In the genomic region with DNA sequence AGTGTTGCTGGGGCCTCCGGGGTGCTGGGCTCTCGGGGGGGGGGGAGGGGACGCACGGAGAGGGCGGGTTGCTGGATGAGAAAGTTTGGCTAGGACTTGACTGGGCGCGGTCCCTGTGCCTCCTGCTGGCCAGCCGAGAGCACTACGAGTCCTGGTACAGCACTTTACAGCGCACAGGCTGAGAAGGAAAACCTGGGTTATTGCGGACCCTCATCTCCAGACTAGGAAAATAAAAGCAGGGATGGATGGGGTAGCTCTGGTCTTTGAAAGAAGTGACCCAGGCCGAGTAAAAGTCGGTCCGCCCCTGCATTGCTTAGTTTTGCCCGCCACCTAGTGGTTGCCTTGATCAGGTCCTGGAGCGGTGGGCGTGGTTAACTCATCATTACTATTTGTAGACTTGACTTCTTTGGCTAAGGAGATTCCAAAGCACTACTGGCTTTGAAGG, we compare ENCODE assay signal across 8 mouse cellular contexts. TPM values are rescaled to one million over a fixed set of nuclear protein-coding genes. Genes with fewer than 3 reads are reported as not detected.
DNase-seq lines count a peak whose midpoint lies in the region; ATAC-seq lines count a peak whose summit lies in the region.

No protein-coding gene starts in this region.

- H3K27me3 ChIP-seq in intestine, embryonic 14.5 days (replicated peaks; ENCODE audit: control insufficient read depth, insufficient read depth, low read length) = no peaks in the 10 kb centered on the region

- H3K9me3 ChIP-seq in intestine, embryonic 14.5 days (ENCODE audit: control insufficient read depth, low read length) = no peaks in the 10 kb centered on the region

- H3K27ac ChIP-seq in intestine, embryonic 14.5 days (ENCODE audit: low read depth) = peak overlapping the region; percentile 95

- peak; percentile 87 for DNase-seq in adrenal gland, adult 2 months
- DNase-seq in embryo, embryonic 10.5 days (ENCODE audit: low spot score) = peak; percentile 98
- DNase-seq in gastrocnemius, postnatal 25 days = peak; percentile 79
- peak; percentile 98 for DNase-seq in intestine, embryonic 14.5 days (ENCODE audit: low spot score)
- DNase-seq in left cerebral cortex, postnatal 10 days (ENCODE audit: extremely low spot score in 1 of 2, low spot score in 2 of 2) = peak; percentile 80 to 91
- DNase-seq in right cerebral cortex, postnatal 14 days = peak; percentile 89
- DNase-seq in urinary bladder, postnatal 4 days (ENCODE audit: low spot score in 2 of 2) = peak; percentile 79 to 90

- H3K36me3 ChIP-seq in intestine, embryonic 14.5 days (ENCODE audit: control insufficient read depth, insufficient read depth, low read length) = peaks cover 39% of the 10 kb centered on the region

- peak; percentile 65 for ATAC-seq in intestine, embryonic 14.5 days (replicated peaks; ENCODE audit: low FRiP score, low TSS enrichment, low read depth)
- ATAC-seq in megakaryocyte-erythroid progenitor cell, adult 5-6 weeks (replicated peaks; ENCODE audit: low FRiP score, low TSS enrichment, poor library complexity, severe bottlenecking) = peak; percentile 78

- intact Hi-C loops in left cerebral cortex, postnatal 10 days (cut with DNase I) = loop anchor here (1.0 to 5.0 kb wide), 3 partner anchors 71 to 206 kb away; no protein-coding TSS in a partner anchor

- H3K4me1 ChIP-seq in intestine, embryonic 14.5 days (replicated peaks; ENCODE audit: control insufficient read depth, insufficient read depth, low read length) = peaks cover 43% of the 10 kb centered on the region

- peak overlapping the region; percentile 78 for H3K4me3 ChIP-seq in intestine, embryonic 14.5 days (ENCODE audit: low read depth, low read length)

- H3K9ac ChIP-seq in intestine, embryonic 14.5 days (ENCODE audit: low read length) = peak overlapping the region; percentile 88

- WGBS in intestine, embryonic 14.5 days = 1% methylated on average over 17 of the region's 17 CpGs

- H3K4me2 ChIP-seq in intestine, embryonic 14.5 days (ENCODE audit: low read length) = peak overlapping the region; percentile 60

RNA-seq across cellular contexts. Expression of a gene that starts 0.8 kb away (rescaled TPM):
- 10 to 100 TPM; 34.5 to 82.8 TPM for total RNA-seq in adrenal gland, adult 2 months (2021)
- polyA plus RNA-seq in adrenal gland, adult 2 months (2012; rRNA removed) = 40.1 and 42.9 TPM in 2 replicates
- 1,000 to 10,000 TPM; 1,080 to 1,200 TPM for total RNA-seq in gastrocnemius, postnatal 25 days (2021)
- polyA plus RNA-seq in intestine, embryonic 14.5 days (2014; fragmentation: Nextera tagmentation; extraction: Ambion mirVana) = 841 and 905 TPM in 2 replicates
- 10 to 100 TPM; 53.2 to 64.0 TPM for total RNA-seq in left cerebral cortex, postnatal 10 days (2021)
- not detected in 2 replicates for total RNA-seq in megakaryocyte-erythroid progenitor cell, adult 5-6 weeks (2014; fragmentation: Nextera tagmentation)
- total RNA-seq in megakaryocyte-erythroid progenitor cell, adult 5-6 weeks (2017) = not detected in 2 replicates

RNA-seq across cellular contexts. Expression of a gene that starts 30.5 kb away (rescaled TPM):
- not detected for total RNA-seq in adrenal gland, adult 2 months (2021)
- polyA plus RNA-seq in adrenal gland, adult 2 months (2012; rRNA removed) = not detected in 2 replicates
- total RNA-seq in gastrocnemius, postnatal 25 days (2021) = not detected
- polyA plus RNA-seq in intestine, embryonic 14.5 days (2014; fragmentation: Nextera tagmentation; extraction: Ambion mirVana) = not detected in 2 replicates
- total RNA-seq in left cerebral cortex, postnatal 10 days (2021) = not detected
- not detected in 2 replicates for total RNA-seq in megakaryocyte-erythroid progenitor cell, adult 5-6 weeks (2014; fragmentation: Nextera tagmentation)
- not detected in 2 replicates for total RNA-seq in megakaryocyte-erythroid progenitor cell, adult 5-6 weeks (2017)

RNA-seq across cellular contexts. Expression of a gene that starts 39.3 kb away (rescaled TPM):
- total RNA-seq in adrenal gland, adult 2 months (2021) = not detected
- polyA plus RNA-seq in adrenal gland, adult 2 months (2012; rRNA removed) = 0.79 and 0.95 TPM in 2 replicates
- total RNA-seq in gastrocnemius, postnatal 25 days (2021) = 100 to 1,000 TPM; 255 to 276 TPM
- polyA plus RNA-seq in intestine, embryonic 14.5 days (2014; fragmentation: Nextera tagmentation; extraction: Ambion mirVana) = 0.22 TPM in 1 of 2 replicates, not detected in the other
- total RNA-seq in left cerebral cortex, postnatal 10 days (2021) = under 1 TPM in 1 of 2 experiments, not detected in 1; 0.41 TPM
- not detected in 2 replicates for total RNA-seq in megakaryocyte-erythroid progenitor cell, adult 5-6 weeks (2014; fragmentation: Nextera tagmentation)
- total RNA-seq in megakaryocyte-erythroid progenitor cell, adult 5-6 weeks (2017) = not detected in 2 replicates

RNA-seq across cellular contexts. Expression of a gene that starts 54.0 kb away (rescaled TPM):
- total RNA-seq in adrenal gland, adult 2 months (2021) = 100 to 1,000 TPM; 101 to 148 TPM
- 61.6 and 64.6 TPM in 2 replicates for polyA plus RNA-seq in adrenal gland, adult 2 months (2012; rRNA removed)
- total RNA-seq in gastrocnemius, postnatal 25 days (2021) = 10 to 100 TPM; 21.8 to 30.0 TPM
- 11.9 and 12.2 TPM in 2 replicates for polyA plus RNA-seq in intestine, embryonic 14.5 days (2014; fragmentation: Nextera tagmentation; extraction: Ambion mirVana)
- total RNA-seq in left cerebral cortex, postnatal 10 days (2021) = 100 to 1,000 TPM; 388 to 414 TPM
- total RNA-seq in megakaryocyte-erythroid progenitor cell, adult 5-6 weeks (2014; fragmentation: Nextera tagmentation) = 121 and 137 TPM in 2 replicates
- total RNA-seq in megakaryocyte-erythroid progenitor cell, adult 5-6 weeks (2017) = 174 and 229 TPM in 2 replicates

Comparison
In these comparisons a context has a peak if more than half of its experiments do, and no peak if none do; other contexts are left out.
1. Peak in every context shown above with its lines: DNase-seq, ATAC-seq, H3K4me3 ChIP-seq and H3K27ac ChIP-seq.
2. RNA of a gene that starts 0.8 kb away (total RNA-seq): 1,080 to 1,200 TPM in gastrocnemius, postnatal 25 days, 34.5 to 82.8 TPM in adrenal gland, adult 2 months and 53.2 to 64.0 TPM in left cerebral cortex, postnatal 10 days; not detected in megakaryocyte-erythroid progenitor cell, adult 5-6 weeks; every median in the first group is over 10 times any median in the second.
3. RNA of a gene that starts 39.3 kb away (total RNA-seq): 255 to 276 TPM in gastrocnemius, postnatal 25 days; 0.41 TPM in left cerebral cortex, postnatal 10 days, not detected in adrenal gland, adult 2 months and not detected in megakaryocyte-erythroid progenitor cell, adult 5-6 weeks; every median in the first group is over 100 times any median in the second.